Mouse (Mus musculus): ENCODE data around the gene Rnf26.

Gene Rnf26

GRCm38 (mm10) chr9:44093612-44094503 is 19.5 kb downstream of the Rnf26 start:
- DNase-seq (ENCODE audit: low spot score in 2 of 2): peak; percentile 54 to 79

DNA sequence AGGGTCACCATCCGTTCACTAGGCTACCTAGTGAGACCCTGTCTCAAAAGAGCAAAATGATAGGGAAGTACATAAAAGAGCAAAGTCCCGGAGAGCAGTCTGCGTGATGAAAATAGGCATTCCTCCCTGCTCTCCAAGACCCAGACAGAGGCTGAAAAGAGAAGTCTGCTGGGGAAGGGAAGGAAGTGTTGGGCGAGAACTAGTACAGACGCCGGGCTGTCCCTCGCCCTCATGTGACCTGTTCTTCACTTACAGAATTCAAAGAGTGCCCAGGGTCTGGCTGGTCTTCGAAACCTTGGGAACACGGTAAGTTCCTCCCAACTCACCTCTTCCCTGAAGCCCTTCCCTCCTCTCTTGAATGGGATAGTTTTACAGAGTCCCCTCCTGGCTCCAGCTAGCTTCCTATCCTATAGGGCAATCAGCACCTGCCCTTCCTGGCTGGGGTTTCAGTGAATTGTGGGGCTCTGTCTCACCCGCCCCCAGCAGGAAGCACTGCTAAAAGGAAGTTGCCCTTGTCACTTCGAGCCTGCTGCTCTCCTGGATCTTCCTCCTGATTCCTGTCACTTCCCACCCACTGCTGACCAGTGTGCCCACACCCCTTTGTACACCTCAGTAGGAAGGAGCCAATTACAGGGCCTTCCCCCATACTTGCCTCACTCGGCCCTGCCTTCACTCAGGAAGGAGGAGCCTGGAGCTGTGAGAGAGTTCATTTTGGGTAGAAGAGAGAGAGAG is 24.3 kb downstream of the Rnf26 start:
- no peak for DNase-seq (ENCODE audit: low spot score in 2 of 2)

DNA sequence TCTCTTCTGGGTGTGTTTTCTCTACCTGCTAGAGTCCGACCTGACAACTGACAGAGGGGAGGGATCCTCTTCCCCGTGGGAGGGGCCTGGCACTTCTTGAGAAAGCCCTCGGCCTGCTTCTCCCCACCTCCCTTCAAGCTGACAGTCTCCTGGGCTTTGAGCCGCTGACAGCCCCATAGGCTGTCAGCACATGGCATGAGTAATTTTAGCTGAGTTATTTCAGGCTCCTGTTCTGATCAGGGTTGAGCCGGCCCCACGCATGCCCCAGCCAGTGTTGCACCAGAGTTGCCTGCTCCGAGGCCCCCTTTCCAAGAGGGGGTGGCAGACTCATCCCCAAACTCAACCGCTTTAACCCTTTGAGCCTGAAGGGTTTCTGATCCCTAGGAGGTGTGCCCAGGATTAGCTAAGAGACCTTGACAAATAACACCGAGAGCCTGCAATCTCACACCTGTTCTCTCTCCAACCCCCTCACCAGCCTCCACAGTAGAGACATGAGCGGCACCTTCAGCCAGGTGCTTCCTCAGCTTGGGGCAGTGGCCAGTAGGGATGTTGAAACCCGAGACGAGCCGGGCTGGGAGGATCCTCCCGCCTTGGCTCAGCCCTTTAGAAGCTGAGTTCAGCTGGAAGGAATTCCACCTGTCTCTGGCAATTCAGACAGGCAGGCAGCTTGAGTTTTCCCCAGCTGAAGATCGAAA is 25.4 kb downstream of the Rnf26 start:
- DNase-seq (ENCODE audit: low spot score in 2 of 2): peak in 1 of 2 experiments; percentile 32

DNA sequence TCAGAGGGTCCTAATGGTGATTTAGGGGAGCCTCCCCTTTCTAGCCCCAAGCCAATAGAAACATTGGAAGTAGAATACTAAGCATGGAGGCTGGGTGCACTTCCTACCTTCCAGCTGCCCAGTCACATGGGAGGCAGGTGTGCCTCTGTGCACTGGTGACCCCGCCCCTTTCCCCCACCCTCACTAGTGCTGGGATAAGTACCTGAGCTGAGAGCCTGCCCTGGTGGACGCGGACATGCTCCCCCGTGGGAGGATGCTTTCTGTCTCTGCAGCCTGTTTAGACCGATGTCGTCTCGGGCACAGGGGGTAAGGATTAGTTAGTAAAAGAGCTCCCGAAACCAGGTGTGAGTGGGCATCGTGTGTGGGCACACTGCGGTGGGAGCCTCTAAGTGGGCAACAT is 26.4 kb downstream of the Rnf26 start:
- DNase-seq (ENCODE audit: low spot score in 2 of 2): peak in 1 of 2 experiments; percentile 12

- DNase-seq (ENCODE audit: low spot score in 2 of 2): no peak
Observed at GRCm38 (mm10) chr9:44085741-44086665, 27.3 kb downstream of the Rnf26 start.

GRCm38 (mm10) chr9:44085276-44085675 is 28.0 kb downstream of the Rnf26 start:
- no peak for DNase-seq (ENCODE audit: low spot score in 2 of 2)

- peak; percentile 80 to 90 for DNase-seq (ENCODE audit: low spot score in 2 of 2)
Observed at GRCm38 (mm10) chr9:44084659-44085229, 28.6 kb downstream of the Rnf26 start.

DNA sequence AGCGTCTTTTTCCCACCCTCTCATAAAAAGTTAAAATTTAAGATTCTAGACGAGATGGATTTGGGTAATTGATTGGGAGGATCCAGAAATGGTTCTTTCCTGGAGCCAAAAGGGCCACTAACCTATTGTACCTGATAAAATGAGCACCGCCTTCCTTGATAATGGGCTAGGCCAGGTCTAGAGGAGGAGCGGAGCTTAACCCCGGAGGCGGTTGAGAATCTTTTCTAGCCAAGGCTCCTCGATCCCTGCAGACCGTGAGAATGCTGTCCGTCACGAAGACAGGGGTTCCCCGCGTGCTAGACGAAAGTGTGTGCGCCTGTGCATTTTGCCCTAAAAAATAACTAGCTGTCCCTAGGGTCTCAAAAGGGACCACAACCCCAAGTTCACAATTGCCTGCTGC is 29.1 kb downstream of the Rnf26 start:
- DNase-seq (ENCODE audit: low spot score in 2 of 2): no peak

- peak in 1 of 2 experiments; percentile 18 for DNase-seq (ENCODE audit: low spot score in 2 of 2)
Observed at GRCm38 (mm10) chr9:44083392-44084121, 29.8 kb downstream of the Rnf26 start.

GRCm38 (mm10) chr9:44082266-44082665 is 31.1 kb downstream of the Rnf26 start:
- no peak for DNase-seq (ENCODE audit: low spot score in 2 of 2)

DNA sequence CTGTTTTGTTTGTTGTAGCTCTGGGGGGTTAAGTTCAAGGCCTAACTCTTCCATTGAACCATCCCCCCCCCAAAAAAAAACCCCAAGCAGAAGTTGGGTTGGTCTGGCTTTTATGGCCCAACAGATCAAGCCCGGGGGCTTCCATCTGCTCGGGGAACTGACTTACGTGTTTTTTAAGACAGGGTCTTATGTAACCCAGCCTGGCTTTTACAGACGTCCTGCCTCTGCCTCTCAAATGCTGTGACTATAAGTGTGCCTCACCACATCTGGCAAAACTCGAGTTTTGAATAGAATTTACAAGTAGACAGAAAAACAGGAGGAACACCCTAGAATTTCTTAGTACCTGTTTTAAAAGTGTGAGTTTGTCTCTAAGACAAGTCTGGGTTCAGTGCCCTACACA is 31.7 kb downstream of the Rnf26 start:
- DNase-seq (ENCODE audit: low spot score in 2 of 2): no peak

GRCm38 (mm10) chr9:44080953-44081352 is 32.4 kb downstream of the Rnf26 start:
- peak in 1 of 2 experiments; percentile 13 for DNase-seq (ENCODE audit: low spot score in 2 of 2)

DNA sequence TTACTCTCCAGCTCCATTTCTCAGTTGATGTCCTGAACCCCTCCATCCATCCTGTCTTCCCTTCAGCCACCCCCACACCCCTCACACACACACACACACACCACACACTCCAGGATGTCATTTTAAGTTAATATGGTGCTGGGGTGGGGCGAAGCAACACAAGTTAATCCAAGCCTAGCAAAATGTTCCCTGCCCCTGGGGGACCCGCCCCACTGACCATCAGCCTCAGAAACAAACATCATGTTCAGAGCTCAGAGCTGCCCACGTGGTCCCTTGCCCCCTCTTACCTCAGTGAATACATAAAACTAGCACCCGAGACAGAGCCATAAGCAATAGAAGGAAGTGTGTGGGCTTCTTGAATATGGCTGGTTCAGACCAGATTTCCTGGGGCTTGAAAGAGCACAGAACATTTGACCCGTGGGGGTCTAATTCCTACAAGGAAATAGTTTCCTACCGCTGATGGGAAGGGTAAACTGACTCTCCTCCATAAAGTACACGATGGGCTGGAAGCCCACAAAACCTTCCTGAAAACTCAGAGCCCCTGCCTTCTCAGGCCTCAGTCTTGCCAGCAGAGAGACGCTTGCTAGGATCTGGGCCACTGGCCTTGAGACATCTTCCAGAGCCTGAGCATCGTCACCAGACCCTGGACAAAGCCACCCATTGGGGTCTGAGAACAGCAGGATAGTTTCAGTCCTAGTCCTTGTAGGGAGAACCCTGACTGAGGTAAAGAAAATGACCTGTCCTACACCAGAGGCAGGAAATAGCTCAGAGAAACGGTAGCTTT is 33.1 kb downstream of the Rnf26 start:
- no peak for DNase-seq (ENCODE audit: low spot score in 2 of 2)

DNA sequence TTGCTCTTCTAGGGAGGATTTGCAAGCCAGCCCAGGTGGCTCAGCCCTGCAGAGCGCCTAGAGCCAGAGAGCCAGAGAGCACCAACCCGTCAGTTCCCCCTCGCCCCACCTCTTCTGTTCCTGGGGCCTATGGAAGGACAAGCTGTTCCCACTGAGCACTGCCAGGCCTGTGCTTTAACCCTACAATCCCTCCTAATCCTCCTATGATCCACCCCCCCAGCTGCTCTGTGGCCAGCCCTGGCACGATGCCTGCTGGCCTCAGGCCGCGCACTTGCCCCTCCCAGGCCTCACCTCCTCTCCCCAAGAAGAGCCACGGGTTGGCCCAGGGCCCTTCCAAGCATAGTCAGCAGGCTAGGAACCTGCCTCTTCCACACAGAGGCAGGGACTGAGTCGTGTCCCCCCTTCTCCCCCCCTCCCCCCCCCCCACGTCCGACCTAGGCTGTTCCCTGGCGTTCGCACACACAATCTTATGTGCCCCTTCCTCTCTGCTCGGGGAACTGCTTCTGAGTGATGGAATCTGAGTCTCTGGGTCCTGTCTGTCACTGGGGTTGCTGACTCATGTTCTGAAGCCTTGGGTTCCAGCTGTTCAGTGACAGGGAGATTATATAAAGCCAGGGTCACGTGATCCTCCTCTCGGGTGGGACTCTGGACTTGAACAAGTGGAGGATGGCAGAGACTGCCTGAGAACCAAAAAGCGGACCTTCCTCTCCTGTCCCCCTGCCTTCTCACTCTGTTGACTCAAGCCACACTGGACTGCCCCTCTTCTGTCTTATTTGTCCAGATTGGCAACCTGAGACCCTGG is 34.2 kb downstream of the Rnf26 start:
- no peak for DNase-seq (ENCODE audit: low spot score in 2 of 2)

DNA sequence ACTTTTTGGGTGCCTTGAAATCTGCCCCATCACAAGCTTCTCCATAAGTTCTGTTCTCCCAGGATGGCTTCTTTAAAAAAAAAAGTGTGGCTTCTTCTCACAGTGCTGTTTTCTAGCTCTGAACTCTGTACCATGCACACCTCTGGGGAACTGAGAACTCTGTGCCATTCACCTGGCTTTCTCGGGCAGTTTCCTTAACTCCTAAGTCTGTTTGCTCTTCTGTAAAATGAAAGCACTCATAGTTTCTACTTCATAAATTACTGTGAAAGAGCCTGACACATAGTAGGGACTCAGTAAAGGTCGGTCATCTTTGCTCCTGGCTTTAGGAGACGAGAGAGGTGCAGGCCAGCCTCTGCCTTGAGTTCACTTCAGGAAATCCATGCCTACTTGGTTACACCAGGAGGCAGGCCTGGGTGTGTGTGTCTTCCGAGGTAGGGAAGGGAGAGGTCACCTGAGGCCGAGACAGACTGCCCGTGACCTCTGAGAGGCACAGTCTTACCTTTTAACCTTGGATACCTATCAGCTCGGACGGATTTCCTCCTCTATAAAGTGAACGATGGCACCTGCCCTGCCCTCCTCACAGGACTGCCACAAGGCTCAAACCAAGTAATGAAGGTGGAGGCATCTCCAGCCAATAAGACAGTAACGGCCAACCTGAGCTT is 35.0 kb downstream of the Rnf26 start:
- no peak for DNase-seq (ENCODE audit: low spot score in 2 of 2)

GRCm38 (mm10) chr9:44077266-44077910 is 35.9 kb downstream of the Rnf26 start:
- no peak for DNase-seq (ENCODE audit: low spot score in 2 of 2)

GRCm38 (mm10) chr9:44076764-44077120 is 36.6 kb downstream of the Rnf26 start:
- peak in 1 of 2 experiments; percentile 63 for DNase-seq (ENCODE audit: low spot score in 2 of 2)

Data from spleen, postnatal 10 days (tissue).